Mouse (Mus musculus) common myeloid progenitor, adult 5-6 weeks (primary cell): Measurements from ENCODE around the gene Il6ra. TPM values are rescaled to one million over a fixed set of nuclear protein-coding genes. Genes with fewer than 3 reads are reported as not detected.

ENCODE experiments used
- total RNA-seq: library from RNA; stranded (forward); fragments of 200-1000, 187-1606 nt; gene quantifications from 2 replicates; pipeline ENCODE4 v1.2.3, GENCODE M21; 2017

Gene Il6ra
- total RNA-seq, 1 experiment from 2014 or later: 11.6 TPM

Other genes starting within 250 kb of the Il6ra start
- gene Adar, start 198.2 kb downstream of the Il6ra start, total RNA-seq: 27.4 and 28.0 TPM in 2 replicates
- 0.15 and 1.6 TPM in 2 replicates for gene Chrnb2, start 148.6 kb downstream of the Il6ra start, total RNA-seq
- gene Ube2q1, start 139.6 kb downstream of the Il6ra start, total RNA-seq: 98.7 and 102 TPM in 2 replicates
- 0.05 TPM in 1 of 2 replicates, not detected in the other for gene She, start 81.8 kb downstream of the Il6ra start, total RNA-seq
- gene Atp8b2, start 50.3 kb upstream of the Il6ra start, total RNA-seq: 14.8 and 16.5 TPM in 2 replicates
- 73.2 and 87.5 TPM in 2 replicates for gene Hax1, start 85.6 kb upstream of the Il6ra start, total RNA-seq
- gene 4933434E20Rik, start 138.4 kb upstream of the Il6ra start, total RNA-seq: 28.8 and 34.0 TPM in 2 replicates
- 180 and 186 TPM in 2 replicates for gene Ubap2l, start 139.4 kb upstream of the Il6ra start, total RNA-seq
- 718 and 782 TPM in 2 replicates for gene Tpm3, start 159.5 kb upstream of the Il6ra start, total RNA-seq
- 0.27 and 0.39 TPM in 2 replicates for gene Nup210l, start 190.9 kb upstream of the Il6ra start, total RNA-seq